Mouse (Mus musculus): ENCODE results near the gene Psmb5.

DNA sequence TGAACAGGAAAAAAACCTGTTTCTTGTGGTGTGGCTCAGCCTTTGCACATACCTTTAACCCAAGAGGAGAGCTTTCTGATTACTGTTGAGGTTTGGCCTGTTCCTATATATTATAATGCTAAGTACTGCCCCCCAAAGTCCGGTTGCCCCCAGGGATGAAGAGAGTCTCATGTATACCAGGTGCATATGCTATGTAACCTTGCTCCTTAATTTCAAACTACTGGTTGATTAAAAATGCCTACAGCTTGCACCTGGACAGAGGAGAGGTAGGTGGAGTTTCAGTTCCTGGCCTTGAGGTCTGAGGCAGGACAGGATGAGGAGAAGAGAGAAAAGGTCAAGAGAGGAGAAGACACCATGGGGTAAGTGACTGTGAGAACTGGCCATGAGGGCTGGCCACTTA is 3.3 kb upstream of the Psmb5 start, which contains the start of gene Psmb11:
- TF ChIP-seq CTCF (IDR thresholded peaks at IDR 0.05; ENCODE audit: borderline replicate concordance, insufficient read depth, low read length) (no peak), POLR2A (IDR thresholded peaks at IDR 0.05; ENCODE audit: low read depth, low read length) (no peak)

Data from embryonic fibroblast, embryonic 13.5 days (primary cell).